Mouse (Mus musculus) gastrocnemius, postnatal 10 days (tissue): ENCODE measurements around the gene Mxd1. TPM values are rescaled to one million over a fixed set of nuclear protein-coding genes. Genes with fewer than 3 reads are reported as not detected.

Experiments
- DNase-seq: peaks from one replicate; pipeline ENCODE4 v3.0.0; 2021; ENCODE audit warnings: mixed read lengths
- long read RNA-seq, 2 experiments: library from polyadenylated mRNA; stranded (forward); transcript quantifications; one replicate each; pipeline ENCODE4 v2.0.0; 2021
- total RNA-seq, 2 experiments: library from RNA; stranded (reverse); gene quantifications; 2 replicates each; pipeline ENCODE4 v1.2.3; 2021

The Mxd1 gene
- total RNA-seq: 1 to 10 TPM; 4.4 to 6.2 TPM
- long read RNA-seq, experiment 1, full-length matches to known transcripts: 5 of 7 reads
- long read RNA-seq, experiment 1, partial matches to known transcripts: 0 of 7 reads
- long read RNA-seq, experiment 1, other reads (novel, unspliced or antisense): 2 of 7 reads
- long read RNA-seq, experiment 2, full-length matches to known transcripts: 5 of 5 reads
- long read RNA-seq, experiment 2, partial matches to known transcripts: 0 of 5 reads
- long read RNA-seq, experiment 2, other reads (novel, unspliced or antisense): 0 of 5 reads

GRCm38 (mm10) chr6:86668580-86669239, at the start of gene Mxd1:
TSS of gene Mxd1 (minus strand) at chr6:86669161.
- peak; percentile 37 for DNase-seq

- no peak for DNase-seq
Observed at GRCm38 (mm10) chr6:86708072-86708774, 39.3 kb upstream of the Mxd1 start.

GRCm38 (mm10) chr6:86702577-86702976, 33.6 kb upstream of the Mxd1 start:
- no peak for DNase-seq

GRCm38 (mm10) chr6:86697903-86698302, 28.9 kb upstream of the Mxd1 start:
- DNase-seq: no peak

GRCm38 (mm10) chr6:86696213-86696612, 27.3 kb upstream of the Mxd1 start:
- no peak for DNase-seq

GRCm38 (mm10) chr6:86694465-86694864, 25.5 kb upstream of the Mxd1 start:
- peak; percentile 34 for DNase-seq

GRCm38 (mm10) chr6:86689671-86690070, 20.7 kb upstream of the Mxd1 start:
- DNase-seq: no peak

GRCm38 (mm10) chr6:86686971-86687370, 18.0 kb upstream of the Mxd1 start:
- DNase-seq: no peak

GRCm38 (mm10) chr6:86684655-86685011, 15.7 kb upstream of the Mxd1 start:
- DNase-seq: no peak

- peak; percentile 87 for DNase-seq
Observed at GRCm38 (mm10) chr6:86683872-86684654, 15.1 kb upstream of the Mxd1 start, which contains the start of gene Snrnp27. TSS of gene Snrnp27 (minus strand) at chr6:86684522.

- DNase-seq: no peak
Observed at GRCm38 (mm10) chr6:86681289-86681688, 12.3 kb upstream of the Mxd1 start.

- DNase-seq: no peak
Observed at GRCm38 (mm10) chr6:86678341-86678740, 9.4 kb upstream of the Mxd1 start.

GRCm38 (mm10) chr6:86670873-86671272, 1.9 kb upstream of the Mxd1 start:
- DNase-seq: no peak

GRCm38 (mm10) chr6:86669240-86669727, 323 bp upstream of the Mxd1 start:
- DNase-seq: peak; percentile 100

GRCm38 (mm10) chr6:86667061-86667460, 1.9 kb downstream of the Mxd1 start:
- DNase-seq: no peak

- no peak for DNase-seq
Observed at GRCm38 (mm10) chr6:86665560-86666307, 3.2 kb downstream of the Mxd1 start.

- no peak for DNase-seq
Observed at GRCm38 (mm10) chr6:86665076-86665475, 3.9 kb downstream of the Mxd1 start.

GRCm38 (mm10) chr6:86660161-86660877, 8.6 kb downstream of the Mxd1 start:
- DNase-seq: no peak

GRCm38 (mm10) chr6:86658501-86658900, 10.5 kb downstream of the Mxd1 start:
- DNase-seq: no peak

GRCm38 (mm10) chr6:86654270-86654916, 14.6 kb downstream of the Mxd1 start:
- DNase-seq: no peak
